Mouse (Mus musculus): ENCODE measurements around the gene Acp6. TPM values are rescaled to one million over a fixed set of nuclear protein-coding genes. Genes with fewer than 3 reads are reported as not detected.
A peak's percentile ranks its signal among the peaks of the same experiment; 100 is the strongest.

Acp6 gene
- total and polyA plus RNA-seq, 3 experiments: 34.4 to 66.9 TPM; not detected in 1

DNA sequence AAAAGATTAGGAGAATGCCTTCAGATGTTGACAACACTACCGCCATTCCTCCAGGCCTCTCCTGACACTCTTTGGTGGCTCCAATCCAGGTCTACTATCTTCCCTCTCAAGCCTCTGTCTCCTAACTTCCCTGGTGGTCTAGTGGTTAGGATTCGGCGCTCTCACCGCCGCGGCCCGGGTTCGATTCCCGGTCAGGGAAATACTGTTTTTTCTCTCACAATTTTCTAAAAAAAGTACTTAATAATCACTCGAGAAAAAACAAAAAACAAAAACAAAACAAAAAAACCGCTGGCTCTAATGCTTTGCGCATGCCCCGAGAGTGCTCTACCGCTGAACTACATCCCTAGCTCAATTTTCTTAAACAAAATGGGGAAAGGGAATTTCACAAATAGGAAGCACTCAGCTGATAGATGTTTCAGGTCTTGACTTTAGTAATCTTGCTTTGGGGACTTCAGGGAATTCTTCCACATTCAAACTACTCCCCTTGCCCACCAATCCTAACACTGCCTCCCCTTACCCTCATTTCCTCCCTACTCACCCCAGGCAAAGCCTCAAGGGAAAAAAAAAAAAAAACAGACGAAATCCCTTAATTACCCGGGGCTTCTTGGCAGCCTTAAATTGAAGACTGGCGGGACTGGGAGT lies 498 bp upstream of the Acp6 start:
- peak; percentile 94 for DNase-seq (ENCODE audit: low read depth, low spot score)
- peak overlapping the region; percentile 68 for H3K9ac ChIP-seq (ENCODE audit: control insufficient read depth, low read depth, low read length, poor library complexity, severe bottlenecking)

DNA sequence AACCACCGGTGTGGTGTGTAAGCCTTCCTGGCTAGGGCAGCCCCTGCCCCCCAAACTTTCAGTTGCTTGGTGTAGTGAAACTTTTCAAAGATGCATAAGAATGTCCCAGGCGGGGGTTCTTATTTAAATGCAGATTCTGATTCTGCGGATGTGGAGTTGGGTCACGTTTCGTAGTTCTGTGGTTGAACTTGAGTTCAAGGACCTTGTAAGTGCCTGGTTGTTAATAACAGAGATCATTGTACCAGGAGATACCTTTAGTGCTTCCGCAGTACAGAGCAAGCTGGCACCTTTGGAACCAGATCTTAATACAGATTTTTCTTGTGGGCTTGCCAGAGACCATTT lies 903 bp downstream of the Acp6 start:
- Histone ChIP-seq H3K4me3 (ENCODE audit: control insufficient read depth in 1 of 2, insufficient read depth in 1 of 2, low read depth in 2 of 2, low read length in 2 of 2) (peak overlapping the region; percentile 83), H3K9me3 (replicated peaks; ENCODE audit: insufficient read depth, low read length) (no peaks in the 10 kb centered on the region), H3K27ac (ENCODE audit: control insufficient read depth, low read depth, low read length) (no peak overlapping the region; the same call in 1 of the 2 replicates), H3K4me1 (ENCODE audit: control insufficient read depth in 1 of 2, insufficient read depth in 2 of 2, low read length in 2 of 2) (peaks cover 7 to 28% of the 10 kb centered on the region in 2 experiments), H3K36me3 (ENCODE audit: control insufficient read depth in 1 of 2, insufficient read depth in 2 of 2, low read length in 2 of 2) (peaks cover 0 to 29% of the 10 kb centered on the region in 2 experiments; a peak in 2 of 4 replicates), H3K9ac (ENCODE audit: control insufficient read depth, low read depth, low read length, poor library complexity, severe bottlenecking) (peak overlapping the region; percentile 80), H3K27me3 (ENCODE audit: control insufficient read depth in 1 of 2, insufficient read depth in 2 of 2, low read length in 2 of 2) (no peaks in the 10 kb centered on the region), H3K79me2 (ENCODE audit: control insufficient read depth, insufficient read depth, low read length, poor library complexity) (peaks cover 18% of the 10 kb centered on the region)
- no peak for DNase-seq (ENCODE audit: low read depth, low spot score)
- TF ChIP-seq POLR2AphosphoS2 (IDR thresholded peaks at IDR 0.05; ENCODE audit: low read length) (no peak), CHD1 (IDR thresholded peaks at IDR 0.05; ENCODE audit: low read depth, low read length) (0 out of 2 replicates have a peak, but pooled peaks have one; percentile 66), ELF1 (IDR thresholded peaks at IDR 0.05; ENCODE audit: low read depth, low read length) (0 out of 2 replicates have a peak, but pooled peaks have one; percentile 16), TCF12 (IDR thresholded peaks at IDR 0.05; ENCODE audit: low read depth, low read length) (no peak), ZMIZ1 (IDR thresholded peaks at IDR 0.05; ENCODE audit: low read depth, low read length) (no peak), GABPA (IDR thresholded peaks at IDR 0.05; ENCODE audit: low read depth, low read length) (no peak), MAZ (IDR thresholded peaks at IDR 0.05; ENCODE audit: low read depth, low read length) (no peak), ZKSCAN1 (IDR thresholded peaks at IDR 0.05; ENCODE audit: low read depth, low read length) (no peak), NELFE (IDR thresholded peaks at IDR 0.05; ENCODE audit: low read depth, low read length) (no peak), E2F4 (IDR thresholded peaks at IDR 0.05; ENCODE audit: borderline replicate concordance, low read depth, low read length) (no peak), USF1 (IDR thresholded peaks at IDR 0.05; ENCODE audit: low read depth, low read length) (no peak), NRF1 (IDR thresholded peaks at IDR 0.05; ENCODE audit: insufficient read depth, low read depth, low read length, poor library complexity, severe bottlenecking) (no peak)

More for the DNA sequence above, 498 bp upstream of the Acp6 start:
- peaks cover 0 to 17% of the 10 kb centered on the region in 2 experiments; a peak in 2 of 4 replicates for H3K36me3 ChIP-seq (ENCODE audit: control insufficient read depth in 1 of 2, insufficient read depth in 2 of 2, low read length in 2 of 2)
- peaks cover 4 to 16% of the 10 kb centered on the region in 2 experiments for H3K4me1 ChIP-seq (ENCODE audit: control insufficient read depth in 1 of 2, insufficient read depth in 2 of 2, low read length in 2 of 2)
- peak overlapping the region; percentile 67 for H3K27ac ChIP-seq (ENCODE audit: control insufficient read depth, low read depth, low read length)
- peak; percentile 55 for TF ChIP-seq ETS1 (IDR thresholded peaks at IDR 0.05; ENCODE audit: low read depth, low read length)
- TF ChIP-seq MEF2A (IDR thresholded peaks at IDR 0.05; ENCODE audit: extremely low read depth, insufficient replicate concordance, low read depth, low read length, poor library complexity, severe bottlenecking): no peak
- peak; percentile 41; the same call in 1 of the 2 replicates for TF ChIP-seq GATA1 (IDR thresholded peaks at IDR 0.05; ENCODE audit: low read depth, low read length)
- TF ChIP-seq TBP (IDR thresholded peaks at IDR 0.05; ENCODE audit: low read depth, low read length): peak; percentile 99
- TF ChIP-seq CHD2 (IDR thresholded peaks at IDR 0.05; ENCODE audit: low read length): no peak
- no peak for TF ChIP-seq MAZ (IDR thresholded peaks at IDR 0.05; ENCODE audit: low read depth, low read length)
- peak in 1 of 2 experiments; percentile 32; a peak in 2 of 4 replicates for TF ChIP-seq POLR2A (IDR thresholded peaks at IDR 0.05; ENCODE audit: control insufficient read depth in 1 of 2, insufficient read depth in 1 of 2, low read depth in 1 of 2, low read length in 2 of 2, poor library complexity in 1 of 2)
- TF ChIP-seq TCF12 (IDR thresholded peaks at IDR 0.05; ENCODE audit: low read depth, low read length): peak; percentile 3; the same call in 1 of the 2 replicates
- TF ChIP-seq ZKSCAN1 (IDR thresholded peaks at IDR 0.05; ENCODE audit: low read depth, low read length): no peak
- peak; percentile 86 for TF ChIP-seq KAT2A (conservative IDR thresholded peaks at IDR 0.05; ENCODE audit: low read depth, low read length)
- peak; percentile 92 for TF ChIP-seq ELF1 (IDR thresholded peaks at IDR 0.05; ENCODE audit: low read depth, low read length)
- peak; percentile 16; the same call in 1 of the 2 replicates for TF ChIP-seq UBTF (IDR thresholded peaks at IDR 0.05; ENCODE audit: borderline replicate concordance, insufficient read depth, low read depth, low read length)
- peak; percentile 78 for TF ChIP-seq MXI1 (IDR thresholded peaks at IDR 0.05; ENCODE audit: low read depth, low read length)
- peak; percentile 87; the same call in 1 of the 2 replicates for TF ChIP-seq E2F4 (IDR thresholded peaks at IDR 0.05; ENCODE audit: borderline replicate concordance, low read depth, low read length)
- TF ChIP-seq POLR2AphosphoS2 (IDR thresholded peaks at IDR 0.05; ENCODE audit: low read length): peak; percentile 12; the same call in 1 of the 2 replicates
- TF ChIP-seq EP300 (IDR thresholded peaks at IDR 0.05; ENCODE audit: low read depth in 1 of 2, low read length in 2 of 2): no peak; a peak in 1 of 4 replicates
- peak; percentile 100 for TF ChIP-seq MAFK (IDR thresholded peaks at IDR 0.05; ENCODE audit: borderline replicate concordance, low read depth, low read length)
- TF ChIP-seq ZNF384 (IDR thresholded peaks at IDR 0.05; ENCODE audit: low read depth, low read length): peak; percentile 86; the same call in 1 of the 2 replicates
- peak; percentile 78 for TF ChIP-seq NRF1 (IDR thresholded peaks at IDR 0.05; ENCODE audit: insufficient read depth, low read depth, low read length, poor library complexity, severe bottlenecking)
- TF ChIP-seq MYC (IDR thresholded peaks at IDR 0.05; ENCODE audit: low read depth, low read length): 0 out of 2 replicates have a peak, but pooled peaks have one; percentile 40
- 0 out of 2 replicates have a peak, but pooled peaks have one; percentile 7 for TF ChIP-seq NELFE (IDR thresholded peaks at IDR 0.05; ENCODE audit: low read depth, low read length)
- H3K4me3 ChIP-seq (ENCODE audit: control insufficient read depth in 1 of 2, insufficient read depth in 1 of 2, low read depth in 2 of 2, low read length in 2 of 2): peak overlapping the region; percentile 60 to 70
- H3K9me3 ChIP-seq (replicated peaks; ENCODE audit: insufficient read depth, low read length): no peaks in the 10 kb centered on the region
- H3K79me2 ChIP-seq (ENCODE audit: control insufficient read depth, insufficient read depth, low read length, poor library complexity): peaks cover 18% of the 10 kb centered on the region
- H3K27me3 ChIP-seq (ENCODE audit: control insufficient read depth in 1 of 2, insufficient read depth in 2 of 2, low read length in 2 of 2): no peaks in the 10 kb centered on the region

Data from MEL (cell line).